Mouse (Mus musculus) T-helper 2 cell (primary cell): ENCODE data around the gene Rab30.

Experiments used
- in situ Hi-C: fragments of 300-600 bp; cut with MboI, MseI; formaldehyde crosslinking; loops from one replicate; pipeline ENCODE4 v1.15.1; 2025; ENCODE audit warnings: high pct_unique_total_duplicates

Rab30 gene

GRCm38 (mm10) chr7:92743325-92743724 is 1.9 kb downstream of the Rab30 start:
- in situ Hi-C loops = loop anchor here (5.0 kb wide), 2 partner anchors 106 to 129 kb away; partner anchors contain the start of genes Ankrd42, Ddias and Prcp

- in situ Hi-C loops = no loop called here
Measured at GRCm38 (mm10) chr7:92750395-92750794, 9.0 kb downstream of the Rab30 start.

DNA sequence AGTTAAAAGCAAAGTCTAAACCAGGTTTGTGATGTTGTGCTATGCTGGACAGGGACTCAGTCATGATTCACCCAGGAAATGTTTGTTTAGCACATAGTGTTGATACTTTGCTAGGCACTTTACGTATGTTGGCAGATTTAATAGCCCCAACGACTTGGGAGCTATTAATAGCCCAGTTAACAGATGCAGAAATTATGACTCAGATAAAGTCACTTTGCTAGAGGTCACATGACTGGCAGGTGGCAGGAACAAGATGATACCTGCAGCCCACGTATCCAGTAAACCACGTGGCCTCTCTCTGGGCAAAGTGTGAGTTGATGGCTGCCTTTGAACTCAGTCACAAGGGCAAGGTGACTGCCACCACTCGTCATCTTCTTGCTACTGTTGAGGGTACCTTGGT is 16.7 kb downstream of the Rab30 start:
- in situ Hi-C loops = no loop called here

- in situ Hi-C loops = no loop called here
Measured at GRCm38 (mm10) chr7:92760651-92761050, 19.2 kb downstream of the Rab30 start.

- in situ Hi-C loops = no loop called here
Measured at GRCm38 (mm10) chr7:92761161-92761560, 19.8 kb downstream of the Rab30 start.

DNA sequence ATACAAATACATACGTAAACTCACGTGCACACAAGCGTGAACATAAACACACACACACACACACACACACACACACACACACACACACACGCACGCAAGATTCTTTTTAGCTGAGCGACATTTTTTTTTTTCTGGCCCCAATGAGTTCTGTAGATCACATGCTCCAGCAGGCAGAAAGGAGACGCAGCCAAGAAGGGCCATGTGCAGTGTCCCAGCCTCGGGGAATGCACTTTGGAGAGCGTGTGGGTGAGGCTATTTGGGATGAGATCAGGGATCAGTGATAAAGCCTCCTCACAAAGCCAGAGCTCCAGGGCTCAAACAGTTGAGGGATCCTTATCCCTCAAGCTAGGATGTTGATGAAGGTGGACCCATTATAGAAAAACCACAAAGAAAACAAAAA is 24.0 kb downstream of the Rab30 start:
- in situ Hi-C loops = loop anchor here (5.0 kb wide), 1 partner anchor 57 kb away; no protein-coding TSS in a partner anchor

DNA sequence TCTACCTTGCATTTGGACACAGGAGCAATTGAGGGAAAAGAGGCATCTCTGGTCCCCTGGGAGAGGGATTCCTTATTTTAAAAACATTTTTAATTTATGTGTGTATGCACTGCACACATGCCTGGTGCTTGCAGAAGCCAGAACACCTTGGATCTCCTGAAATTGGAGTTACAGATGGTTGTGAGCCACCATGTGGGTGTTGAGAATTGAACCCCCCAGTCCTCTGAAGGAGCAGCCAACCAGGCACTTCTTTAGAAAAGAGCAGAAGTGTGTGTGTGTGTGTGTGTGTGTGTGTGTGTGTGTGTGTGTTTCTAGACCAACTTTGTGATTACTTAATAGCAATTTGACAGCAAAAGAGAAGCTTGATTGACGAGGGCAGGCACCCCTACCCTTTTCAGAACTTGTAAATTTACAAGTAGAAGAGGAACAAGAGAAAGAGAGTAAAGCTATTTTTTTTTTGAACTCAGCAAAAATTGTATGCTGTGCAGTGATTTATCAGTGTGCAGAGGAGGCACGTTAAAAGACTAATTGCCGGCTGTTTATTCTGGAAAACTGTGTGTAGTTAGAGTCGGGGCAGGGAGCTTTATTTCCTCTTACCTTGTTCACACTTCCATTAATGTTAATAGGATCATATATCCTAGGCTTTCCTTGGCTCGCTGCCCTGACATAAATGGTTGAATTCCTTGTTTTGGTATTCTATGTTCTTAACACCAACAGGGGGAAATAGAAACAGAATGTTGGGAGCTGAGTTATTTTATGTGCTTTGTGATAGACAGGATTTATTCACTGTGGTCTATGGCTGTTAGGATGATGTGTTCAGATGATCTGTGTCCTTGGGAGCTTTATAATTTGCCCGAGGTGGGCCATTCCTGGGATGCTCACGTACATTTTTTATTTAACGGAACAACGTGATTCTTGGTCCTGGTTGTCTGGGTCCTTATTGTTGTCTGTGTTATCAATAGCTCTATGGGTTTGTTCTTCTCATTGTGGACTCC is 25.0 kb downstream of the Rab30 start:
- in situ Hi-C loops = loop anchor here (5.0 kb wide), 1 partner anchor 56 kb away; no protein-coding TSS in a partner anchor

- in situ Hi-C loops = loop anchor here (5.0 kb wide), 1 partner anchor 54 kb away; no protein-coding TSS in a partner anchor
Measured at GRCm38 (mm10) chr7:92768116-92768515, 26.7 kb downstream of the Rab30 start.

DNA sequence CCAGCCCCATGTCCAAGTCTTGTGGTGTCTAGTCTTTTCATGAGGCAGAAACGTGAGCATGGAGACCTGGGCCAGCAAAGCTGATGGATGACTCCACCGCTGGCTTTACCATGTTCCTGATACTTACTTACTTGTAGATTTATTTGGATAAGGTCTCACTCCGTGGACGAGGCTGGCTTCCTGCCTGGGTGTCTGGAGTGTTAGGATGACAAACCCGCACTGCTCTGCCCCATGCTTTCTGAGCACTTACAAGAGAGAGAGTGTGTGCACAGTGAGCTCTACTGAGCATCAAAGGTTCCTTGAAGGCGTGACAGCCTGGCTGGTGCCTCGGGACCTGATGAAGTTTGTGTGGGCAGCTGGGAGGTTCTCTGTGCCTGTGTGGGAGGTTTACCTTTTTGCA is 27.5 kb downstream of the Rab30 start:
- in situ Hi-C loops = loop anchor here (5.0 kb wide), 1 partner anchor 53 kb away; no protein-coding TSS in a partner anchor

- in situ Hi-C loops = no loop called here
Measured at GRCm38 (mm10) chr7:92773006-92773405, 31.6 kb downstream of the Rab30 start.

DNA sequence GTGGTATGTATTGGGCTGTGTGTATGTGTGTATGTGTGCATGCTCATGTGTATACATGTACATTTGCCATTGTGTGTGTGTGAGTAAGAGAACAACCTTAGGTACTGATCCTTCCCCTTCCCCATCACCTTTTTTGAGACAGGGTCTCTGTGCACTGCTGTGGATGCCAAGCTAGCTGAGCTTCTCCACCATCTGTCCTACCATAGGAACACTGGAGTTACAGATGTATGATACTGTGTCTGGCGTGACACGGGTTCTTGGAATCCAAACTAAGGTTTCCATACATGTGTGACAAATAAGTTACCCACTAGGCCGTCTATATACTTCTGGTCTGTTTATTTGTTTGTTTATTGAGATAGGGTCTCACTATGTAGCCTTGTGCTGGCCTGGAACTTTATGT is 32.2 kb downstream of the Rab30 start:
- in situ Hi-C loops = no loop called here

- in situ Hi-C loops = no loop called here
Measured at GRCm38 (mm10) chr7:92774741-92775140, 33.3 kb downstream of the Rab30 start.

- in situ Hi-C loops = no loop called here
Measured at GRCm38 (mm10) chr7:92775703-92776102, 34.3 kb downstream of the Rab30 start.

DNA sequence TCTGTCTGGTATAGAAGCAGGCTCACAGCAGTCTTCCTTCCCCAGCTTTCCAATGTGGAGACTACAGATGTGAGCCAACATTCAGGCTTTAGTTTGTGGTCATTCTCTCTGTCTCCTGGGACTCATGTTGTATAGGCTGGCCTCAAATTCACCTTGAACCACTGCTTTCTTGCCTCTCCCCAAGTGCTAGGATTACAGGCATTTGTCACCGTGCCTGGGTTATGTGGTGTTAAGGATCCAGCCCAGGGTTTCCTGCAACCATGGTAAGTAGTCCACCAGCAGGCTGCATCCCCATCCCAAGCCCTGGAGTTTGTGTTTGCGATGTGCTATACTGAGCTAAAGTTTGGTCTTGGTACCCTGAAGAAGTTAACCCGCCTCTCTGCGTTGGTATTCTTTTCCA is 35.2 kb downstream of the Rab30 start:
- in situ Hi-C loops = no loop called here

GRCm38 (mm10) chr7:92777108-92777973 is 35.9 kb downstream of the Rab30 start:
- in situ Hi-C loops = no loop called here

- in situ Hi-C loops = no loop called here
Measured at GRCm38 (mm10) chr7:92779058-92779457, 37.7 kb downstream of the Rab30 start.

DNA sequence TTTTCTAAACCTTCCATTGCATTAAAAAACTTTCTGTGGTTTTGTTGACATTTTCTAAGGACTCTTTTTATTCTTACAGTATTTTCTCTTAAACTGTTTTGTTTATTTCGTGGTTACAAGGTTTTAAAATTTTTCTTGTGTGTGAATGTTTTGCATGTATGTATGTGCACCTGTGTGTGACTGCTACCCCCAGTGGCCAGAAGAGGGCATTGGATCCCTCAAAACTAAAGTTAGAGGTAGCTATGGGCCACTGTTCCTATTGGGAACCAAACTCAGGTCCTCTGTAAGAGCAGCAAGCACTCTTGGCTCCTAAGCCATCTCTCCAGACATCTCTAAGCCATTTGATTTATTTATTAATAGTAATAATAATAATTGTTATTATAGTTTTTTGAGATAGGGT is 40.0 kb downstream of the Rab30 start:
- in situ Hi-C loops = no loop called here

DNA sequence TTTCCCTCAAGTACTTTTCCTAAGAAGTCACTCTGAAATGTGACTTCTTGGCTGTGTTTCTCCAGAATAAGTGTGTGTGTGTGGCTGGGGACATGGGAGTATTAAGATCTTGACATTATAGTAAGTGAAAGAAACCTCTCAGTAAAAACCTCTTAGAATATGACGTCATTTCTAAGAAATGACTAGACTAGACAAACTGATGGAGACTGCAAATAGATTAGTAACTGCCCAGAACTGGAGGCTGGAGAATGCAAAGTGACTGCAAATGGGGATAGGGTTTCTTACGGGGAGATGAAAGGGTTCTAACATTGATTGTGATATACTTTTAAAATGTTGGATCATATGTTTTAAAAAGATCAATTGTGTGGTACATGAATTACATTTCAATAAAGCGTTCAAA is 40.5 kb downstream of the Rab30 start:
- in situ Hi-C loops = no loop called here

DNA sequence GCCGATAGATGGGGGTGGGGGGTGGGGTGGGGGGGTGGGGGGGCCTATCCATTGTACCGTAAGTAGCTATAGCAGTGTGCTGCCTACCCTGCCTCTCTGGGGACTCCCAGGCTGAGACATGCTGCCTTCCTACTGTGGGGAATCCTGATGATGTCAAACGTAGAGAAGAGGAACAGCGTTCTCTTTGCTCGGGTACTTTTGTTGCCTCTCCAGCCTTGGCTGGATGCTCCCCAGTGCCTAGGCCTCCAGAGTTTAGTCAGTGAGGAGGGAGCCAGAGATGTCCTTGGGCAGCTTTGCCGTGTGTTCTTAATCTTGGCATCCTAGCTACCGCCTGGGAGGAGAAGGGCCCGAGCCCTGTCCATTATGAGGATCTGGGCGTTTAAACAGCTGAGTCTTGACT is 41.1 kb downstream of the Rab30 start:
- in situ Hi-C loops = no loop called here

GRCm38 (mm10) chr7:92783166-92783806 is 41.9 kb downstream of the Rab30 start:
- in situ Hi-C loops = no loop called here

GRCm38 (mm10) chr7:92783914-92784313 is 42.5 kb downstream of the Rab30 start:
- in situ Hi-C loops = no loop called here

DNA sequence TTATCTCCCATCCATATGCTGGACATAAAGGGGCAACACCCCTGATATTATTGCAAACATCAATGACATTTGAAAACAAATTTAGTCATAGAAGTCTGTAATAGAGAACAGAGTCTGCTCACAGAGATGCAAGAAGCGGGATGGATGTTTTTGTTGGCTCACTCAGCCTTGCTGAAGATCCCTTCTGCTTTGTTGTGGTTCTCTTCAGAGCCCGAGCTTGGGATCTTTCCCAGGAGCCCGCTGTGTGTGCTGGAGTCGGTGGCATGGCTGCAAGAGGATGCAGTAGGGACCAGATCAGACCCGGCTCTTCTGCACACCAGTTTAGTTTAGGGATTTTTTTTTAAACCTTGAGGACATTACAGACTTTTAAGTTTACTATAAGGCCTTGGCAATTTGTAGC is 54.3 kb downstream of the Rab30 start:
- in situ Hi-C loops = no loop called here
